Comparison of ENCODE assay signal across 15 mouse cellular contexts in genomic region chr10:111190110-111190795, GRCm38 (mm10). TPM values are rescaled to one million over a fixed set of nuclear protein-coding genes. Genes with fewer than 3 reads are reported as not detected.
A peak's percentile ranks its signal among the peaks of the same experiment; 100 is the strongest.
DNase-seq lines count a peak whose midpoint lies in the region; ATAC-seq lines count a peak whose summit lies in the region.
"Had no signal": no experiment of that assay in that cellular context is flagged by ENCODE, and none has a peak within 500 bp of the region (broad histone marks: within the 10 kb centered on the region; RNA-seq: fewer than 3 reads in every experiment).

No protein-coding gene starts in this region.

- no peak for DNase-seq in forebrain, embryonic 10.5 days (ENCODE audit: extremely low spot score, low spot score)
- peak; percentile 56 for DNase-seq in midbrain, embryonic 14.5 days
- no peak for DNase-seq in midbrain, embryonic 10.5 days (ENCODE audit: low spot score)
- peak; percentile 40 to 51 for DNase-seq in right cerebral cortex, postnatal 36 days (ENCODE audit: low spot score in 2 of 2)
- DNase-seq in adrenal gland, postnatal 14 days, result no peak
- DNase-seq in kidney, postnatal 36 days, result no peak
- DNase-seq: heart, adult 18-20 months; kidney, postnatal 25 days; spleen, adult 18-20 months; thymus, postnatal 14 days had no signal

- ATAC-seq in forebrain, embryonic 13.5 days, result peak; percentile 80
- ATAC-seq in midbrain, embryonic 14.5 days (ENCODE audit: low FRiP score, low TSS enrichment), result no peak; the same call in 1 of the 2 replicates
- peak; percentile 42; the same call in 1 of the 2 replicates for ATAC-seq in hindbrain, embryonic 15.5 days (ENCODE audit: low FRiP score, low read depth)

- H3K4me3 ChIP-seq in forebrain, embryonic 13.5 days, result no peak overlapping the region
- no peak overlapping the region for H3K4me3 ChIP-seq in forebrain, embryonic 10.5 days
- H3K4me3 ChIP-seq in midbrain, embryonic 14.5 days (replicated peaks; ENCODE audit: low read depth, low read length), result no peak overlapping the region
- no peak overlapping the region for H3K4me3 ChIP-seq in midbrain, embryonic 10.5 days
- H3K4me3 ChIP-seq in hindbrain, embryonic 15.5 days, result no peak overlapping the region
- H3K4me3 ChIP-seq: erythroblast, embryonic 14.5 days; neural tube, embryonic 12.5 days had no signal

- H3K9ac ChIP-seq in forebrain, embryonic 13.5 days, result no peak overlapping the region
- no peak overlapping the region for H3K9ac ChIP-seq in midbrain, embryonic 14.5 days (replicated peaks; ENCODE audit: low read length)
- H3K9ac ChIP-seq in hindbrain, embryonic 15.5 days, result no peak overlapping the region
- H3K9ac ChIP-seq: neural tube, embryonic 12.5 days had no signal

- peak overlapping the region; percentile 55 for H3K27ac ChIP-seq in forebrain, embryonic 13.5 days
- no peak overlapping the region for H3K27ac ChIP-seq in forebrain, embryonic 10.5 days
- H3K27ac ChIP-seq in midbrain, embryonic 14.5 days (replicated peaks; ENCODE audit: low read depth, low read length), result 0 out of 2 replicates have a peak overlapping the region, but pooled peaks have one; percentile 45
- H3K27ac ChIP-seq in midbrain, embryonic 10.5 days (replicated peaks), result no peak overlapping the region
- no peak overlapping the region for H3K27ac ChIP-seq in hindbrain, embryonic 15.5 days (replicated peaks)
- H3K27ac ChIP-seq: neural tube, embryonic 12.5 days had no signal

- H3K27me3 ChIP-seq in forebrain, embryonic 13.5 days, result no peaks in the 10 kb centered on the region
- H3K27me3 ChIP-seq in forebrain, embryonic 10.5 days (ENCODE audit: poor library complexity, severe bottlenecking), result no peaks in the 10 kb centered on the region
- H3K27me3 ChIP-seq in midbrain, embryonic 14.5 days (ENCODE audit: control insufficient read depth, insufficient read depth, low read length), result no peaks in the 10 kb centered on the region
- no peaks in the 10 kb centered on the region for H3K27me3 ChIP-seq in midbrain, embryonic 10.5 days (ENCODE audit: low read depth, poor library complexity, severe bottlenecking)
- no peaks in the 10 kb centered on the region for H3K27me3 ChIP-seq in hindbrain, embryonic 15.5 days
- H3K27me3 ChIP-seq: neural tube, embryonic 12.5 days had no signal

- WGBS in forebrain, embryonic 13.5 days, result 58% methylated on average over 6 of the region's 6 CpGs
- WGBS in forebrain, embryonic 10.5 days, result 92% methylated on average over 6 of the region's 6 CpGs
- WGBS in midbrain, embryonic 14.5 days, result 59% methylated on average over 6 of the region's 6 CpGs
- WGBS in midbrain, embryonic 10.5 days, result 84% methylated on average over 6 of the region's 6 CpGs
- 60% methylated on average over 6 of the region's 6 CpGs for WGBS in hindbrain, embryonic 15.5 days

- H3K36me3 ChIP-seq in forebrain, embryonic 13.5 days (ENCODE audit: poor library complexity, severe bottlenecking), result no peaks in the 10 kb centered on the region
- H3K36me3 ChIP-seq in forebrain, embryonic 10.5 days (replicated peaks), result no peaks in the 10 kb centered on the region
- no peaks in the 10 kb centered on the region for H3K36me3 ChIP-seq in midbrain, embryonic 14.5 days (ENCODE audit: control insufficient read depth, insufficient read depth, low read length)
- H3K36me3 ChIP-seq in midbrain, embryonic 10.5 days, result no peaks in the 10 kb centered on the region
- no peaks in the 10 kb centered on the region for H3K36me3 ChIP-seq in hindbrain, embryonic 15.5 days
- H3K36me3 ChIP-seq: neural tube, embryonic 12.5 days had no signal

- H3K9me3 ChIP-seq in forebrain, embryonic 13.5 days (replicated peaks), result no peaks in the 10 kb centered on the region
- no peaks in the 10 kb centered on the region for H3K9me3 ChIP-seq in forebrain, embryonic 10.5 days
- H3K9me3 ChIP-seq in midbrain, embryonic 14.5 days (ENCODE audit: control insufficient read depth, low read length), result no peaks in the 10 kb centered on the region
- no peaks in the 10 kb centered on the region for H3K9me3 ChIP-seq in midbrain, embryonic 10.5 days (replicated peaks)
- no peaks in the 10 kb centered on the region for H3K9me3 ChIP-seq in hindbrain, embryonic 15.5 days
- H3K9me3 ChIP-seq: neural tube, embryonic 12.5 days had no signal

- H3K4me2 ChIP-seq in forebrain, embryonic 13.5 days, result no peak overlapping the region
- no peak overlapping the region for H3K4me2 ChIP-seq in midbrain, embryonic 14.5 days (ENCODE audit: low read length)
- no peak overlapping the region for H3K4me2 ChIP-seq in hindbrain, embryonic 15.5 days
- H3K4me2 ChIP-seq: liver, embryonic 11.5 days; neural tube, embryonic 12.5 days had no signal

- H3K4me1 ChIP-seq in forebrain, embryonic 13.5 days, result peaks cover 24% of the 10 kb centered on the region
- H3K4me1 ChIP-seq in forebrain, embryonic 10.5 days, result peaks cover 14% of the 10 kb centered on the region
- H3K4me1 ChIP-seq in midbrain, embryonic 14.5 days (ENCODE audit: control insufficient read depth, insufficient read depth, low read length), result peaks cover 13% of the 10 kb centered on the region
- peaks cover 16% of the 10 kb centered on the region for H3K4me1 ChIP-seq in midbrain, embryonic 10.5 days
- peaks cover 18% of the 10 kb centered on the region; the same call in 1 of the 2 replicates for H3K4me1 ChIP-seq in hindbrain, embryonic 15.5 days (replicated peaks)

RNA-seq across cellular contexts. Expression of gene Osbpl8, which starts 25.7 kb away (rescaled TPM):
- 17.0 and 17.3 TPM in 2 replicates for polyA plus RNA-seq in forebrain, embryonic 13.5 days (2015; fragmentation: Nextera tagmentation; extraction: Ambion mirVana)
- polyA plus RNA-seq in forebrain, embryonic 10.5 days (2016; fragmentation: Nextera tagmentation; extraction: Ambion mirVana), result 7.3 and 8.2 TPM in 2 replicates
- 17.9 and 19.0 TPM in 2 replicates for polyA plus RNA-seq in midbrain, embryonic 14.5 days (2014; fragmentation: Nextera tagmentation; extraction: Ambion mirVana)
- polyA plus RNA-seq in midbrain, embryonic 10.5 days (2016; fragmentation: Nextera tagmentation; extraction: Ambion mirVana), result 7.6 and 10.6 TPM in 2 replicates
- polyA plus RNA-seq in hindbrain, embryonic 15.5 days (2015; fragmentation: Nextera tagmentation; extraction: Ambion mirVana), result 16.1 and 16.5 TPM in 2 replicates
- 28.2 and 29.0 TPM in 2 replicates for total RNA-seq in adrenal gland, postnatal 14 days (2021)

Comparison
In these comparisons a context has a peak if more than half of its experiments do, and no peak if none do; other contexts are left out.
1. H3K27ac ChIP-seq: peak in forebrain, embryonic 13.5 days (single experiment) and midbrain, embryonic 14.5 days (single experiment); none in forebrain, embryonic 10.5 days (single experiment), midbrain, embryonic 10.5 days (single experiment) and hindbrain, embryonic 15.5 days (single experiment).
2. DNase-seq: peak in midbrain, embryonic 14.5 days (single experiment) and right cerebral cortex, postnatal 36 days (2 of 2); none in forebrain, embryonic 10.5 days (single experiment), midbrain, embryonic 10.5 days (single experiment), adrenal gland, postnatal 14 days (single experiment) and kidney, postnatal 36 days (0 of 2).